Mouse (Mus musculus): ENCODE measurements at regions not wholly inside any gene's neighbourhood (a gene's known extent, or its start where the extent isn't known, plus 50 kb on each side); places are given as distances from the start of the nearest gene placed in this dataset.

GRCm38 (mm10) chr14:118366522-118366921 lies 99.8 kb downstream of the Gm9376 start:
- peaks cover 30% of the 10 kb centered on the region for H3K27me3 ChIP-seq (ENCODE audit: control insufficient read depth, insufficient read depth, low read length)

GRCm38 (mm10) chr14:118368619-118369431 lies 102.1 kb downstream of the Gm9376 start:
- Histone ChIP-seq H3K4me1 (ENCODE audit: control insufficient read depth, insufficient read depth, low read length) (0 out of 2 replicates have a peak, but pooled peaks cover under 1% of the 10 kb centered on the region), H3K4me2 (ENCODE audit: low read depth, severe bottlenecking) (no peak overlapping the region), H3K27me3 (ENCODE audit: control insufficient read depth, insufficient read depth, low read length) (peaks cover 30% of the 10 kb centered on the region), H3K27ac (replicated peaks; ENCODE audit: low read depth, low read length) (no peak overlapping the region), H3K4me3 (ENCODE audit: low read depth, low read length) (no peak overlapping the region), H3K9ac (ENCODE audit: low read length) (no peak overlapping the region), H3K36me3 (ENCODE audit: control insufficient read depth, insufficient read depth, low read length) (no peaks in the 10 kb centered on the region), H3K9me3 (ENCODE audit: control insufficient read depth, low read length) (no peaks in the 10 kb centered on the region)
- ATAC-seq (ENCODE audit: insufficient number of reproducible peaks, low FRiP score, low TSS enrichment, low read depth), result no peak
- peak; percentile 21 for DNase-seq (ENCODE audit: low spot score)
- WGBS, result 14% methylated on average over 9 of the region's 9 CpGs

More at GRCm38 (mm10) chr14:118366522-118366921, 99.8 kb downstream of the Gm9376 start:
- Histone ChIP-seq H3K9me3 (ENCODE audit: control insufficient read depth, low read length) (no peaks in the 10 kb centered on the region), H3K4me2 (ENCODE audit: low read depth, severe bottlenecking) (no peak overlapping the region), H3K4me3 (ENCODE audit: low read depth, low read length) (no peak overlapping the region), H3K27ac (replicated peaks; ENCODE audit: low read depth, low read length) (no peak overlapping the region), H3K9ac (ENCODE audit: low read length) (no peak overlapping the region), H3K4me1 (ENCODE audit: control insufficient read depth, insufficient read depth, low read length) (peaks cover 9% of the 10 kb centered on the region; the same call in 1 of the 2 replicates), H3K36me3 (ENCODE audit: control insufficient read depth, insufficient read depth, low read length) (no peaks in the 10 kb centered on the region)
- DNase-seq (ENCODE audit: low spot score) (no peak), ATAC-seq (ENCODE audit: insufficient number of reproducible peaks, low FRiP score, low TSS enrichment, low read depth) (no peak)
- 88% methylated on average over 4 of the region's 4 CpGs for WGBS

- Histone ChIP-seq H3K4me3 (ENCODE audit: low read depth, low read length) (no peak overlapping the region), H3K27ac (replicated peaks; ENCODE audit: low read depth, low read length) (no peak overlapping the region), H3K9me3 (ENCODE audit: control insufficient read depth, low read length) (no peaks in the 10 kb centered on the region), H3K36me3 (ENCODE audit: control insufficient read depth, insufficient read depth, low read length) (no peaks in the 10 kb centered on the region), H3K4me1 (ENCODE audit: control insufficient read depth, insufficient read depth, low read length) (no peaks in the 10 kb centered on the region), H3K9ac (ENCODE audit: low read length) (no peak overlapping the region), H3K4me2 (ENCODE audit: low read depth, severe bottlenecking) (no peak overlapping the region), H3K27me3 (ENCODE audit: control insufficient read depth, insufficient read depth, low read length) (peaks cover 18% of the 10 kb centered on the region)
- DNase-seq (ENCODE audit: low spot score) (peak; percentile 12), ATAC-seq (ENCODE audit: insufficient number of reproducible peaks, low FRiP score, low TSS enrichment, low read depth) (no peak)
- WGBS, result 92% methylated on average over 15 of the region's 15 CpGs
These were observed 104.6 kb downstream of the Gm9376 start for GRCm38 (mm10) chr14:118371336-118371735.

GRCm38 (mm10) chr14:118374819-118375520 lies 108.2 kb downstream of the Gm9376 start:
- no peak overlapping the region for H3K27ac ChIP-seq (replicated peaks; ENCODE audit: low read depth, low read length)
- 93% methylated on average over 10 of the region's 10 CpGs for WGBS
- no peak overlapping the region for H3K9ac ChIP-seq (ENCODE audit: low read length)
- ATAC-seq (ENCODE audit: insufficient number of reproducible peaks, low FRiP score, low TSS enrichment, low read depth) (no peak), DNase-seq (ENCODE audit: low spot score) (no peak)
- peaks cover 3% of the 10 kb centered on the region; the same call in 1 of the 2 replicates for H3K27me3 ChIP-seq (ENCODE audit: control insufficient read depth, insufficient read depth, low read length)
- no peak overlapping the region for H3K4me3 ChIP-seq (ENCODE audit: low read depth, low read length)
- no peak overlapping the region for H3K4me2 ChIP-seq (ENCODE audit: low read depth, severe bottlenecking)
- no peaks in the 10 kb centered on the region for H3K36me3 ChIP-seq (ENCODE audit: control insufficient read depth, insufficient read depth, low read length)
- no peaks in the 10 kb centered on the region for H3K9me3 ChIP-seq (ENCODE audit: control insufficient read depth, low read length)
- H3K4me1 ChIP-seq (ENCODE audit: control insufficient read depth, insufficient read depth, low read length), result no peaks in the 10 kb centered on the region

GRCm38 (mm10) chr14:118375641-118376040 lies 108.9 kb downstream of the Gm9376 start:
- Histone ChIP-seq H3K36me3 (ENCODE audit: control insufficient read depth, insufficient read depth, low read length) (no peaks in the 10 kb centered on the region), H3K4me3 (ENCODE audit: low read depth, low read length) (no peak overlapping the region), H3K9me3 (ENCODE audit: control insufficient read depth, low read length) (no peaks in the 10 kb centered on the region), H3K4me1 (ENCODE audit: control insufficient read depth, insufficient read depth, low read length) (no peaks in the 10 kb centered on the region), H3K27me3 (ENCODE audit: control insufficient read depth, insufficient read depth, low read length) (no peaks in the 10 kb centered on the region), H3K4me2 (ENCODE audit: low read depth, severe bottlenecking) (no peak overlapping the region), H3K9ac (ENCODE audit: low read length) (no peak overlapping the region), H3K27ac (replicated peaks; ENCODE audit: low read depth, low read length) (no peak overlapping the region)
- no peak for ATAC-seq (ENCODE audit: insufficient number of reproducible peaks, low FRiP score, low TSS enrichment, low read depth)
- 90% methylated on average over 12 of the region's 12 CpGs for WGBS
- no peak for DNase-seq (ENCODE audit: low spot score)

GRCm38 (mm10) chr14:118379624-118380023 lies 112.9 kb downstream of the Gm9376 start:
- no peaks in the 10 kb centered on the region for H3K4me1 ChIP-seq (ENCODE audit: control insufficient read depth, insufficient read depth, low read length)
- no peak for ATAC-seq (ENCODE audit: insufficient number of reproducible peaks, low FRiP score, low TSS enrichment, low read depth)
- no peak overlapping the region for H3K4me3 ChIP-seq (ENCODE audit: low read depth, low read length)
- H3K27me3 ChIP-seq (ENCODE audit: control insufficient read depth, insufficient read depth, low read length), result no peaks in the 10 kb centered on the region
- 89% methylated on average over 8 of the region's 8 CpGs for WGBS
- H3K4me2 ChIP-seq (ENCODE audit: low read depth, severe bottlenecking), result no peak overlapping the region
- no peak for DNase-seq (ENCODE audit: low spot score)
- H3K9ac ChIP-seq (ENCODE audit: low read length), result no peak overlapping the region
- H3K9me3 ChIP-seq (ENCODE audit: control insufficient read depth, low read length), result no peaks in the 10 kb centered on the region
- H3K36me3 ChIP-seq (ENCODE audit: control insufficient read depth, insufficient read depth, low read length), result no peaks in the 10 kb centered on the region
- H3K27ac ChIP-seq (replicated peaks; ENCODE audit: low read depth, low read length), result no peak overlapping the region

- Histone ChIP-seq H3K9me3 (ENCODE audit: control insufficient read depth, low read length) (no peaks in the 10 kb centered on the region), H3K9ac (ENCODE audit: low read length) (no peak overlapping the region), H3K4me3 (ENCODE audit: low read depth, low read length) (no peak overlapping the region), H3K36me3 (ENCODE audit: control insufficient read depth, insufficient read depth, low read length) (no peaks in the 10 kb centered on the region), H3K4me1 (ENCODE audit: control insufficient read depth, insufficient read depth, low read length) (no peaks in the 10 kb centered on the region), H3K4me2 (ENCODE audit: low read depth, severe bottlenecking) (no peak overlapping the region), H3K27ac (replicated peaks; ENCODE audit: low read depth, low read length) (no peak overlapping the region), H3K27me3 (ENCODE audit: control insufficient read depth, insufficient read depth, low read length) (no peaks in the 10 kb centered on the region)
- ATAC-seq (ENCODE audit: insufficient number of reproducible peaks, low FRiP score, low TSS enrichment, low read depth) (no peak), DNase-seq (ENCODE audit: low spot score) (peak; percentile 29)
- 13% methylated on average over 7 of the region's 7 CpGs for WGBS
These were observed 118.8 kb downstream of the Gm9376 start for GRCm38 (mm10) chr14:118385529-118385932.

GRCm38 (mm10) chr14:118388061-118388460 lies 121.3 kb downstream of the Gm9376 start:
- Histone ChIP-seq H3K27ac (replicated peaks; ENCODE audit: low read depth, low read length) (no peak overlapping the region), H3K4me2 (ENCODE audit: low read depth, severe bottlenecking) (no peak overlapping the region)
- WGBS, result 85% methylated on average over 15 of the region's 15 CpGs

More at GRCm38 (mm10) chr14:118388061-118388460, 121.3 kb downstream of the Gm9376 start:
- Histone ChIP-seq H3K9me3 (ENCODE audit: control insufficient read depth, low read length) (no peaks in the 10 kb centered on the region), H3K36me3 (ENCODE audit: control insufficient read depth, insufficient read depth, low read length) (no peaks in the 10 kb centered on the region), H3K4me3 (ENCODE audit: low read depth, low read length) (no peak overlapping the region), H3K27me3 (ENCODE audit: control insufficient read depth, insufficient read depth, low read length) (0 out of 2 replicates have a peak, but pooled peaks cover 4% of the 10 kb centered on the region), H3K9ac (ENCODE audit: low read length) (no peak overlapping the region), H3K4me1 (ENCODE audit: control insufficient read depth, insufficient read depth, low read length) (no peaks in the 10 kb centered on the region)
- no peak for ATAC-seq (ENCODE audit: insufficient number of reproducible peaks, low FRiP score, low TSS enrichment, low read depth)
- no peak for DNase-seq (ENCODE audit: low spot score)

All from limb, embryonic 11.5 days (tissue).